Mouse (Mus musculus): ENCODE results near the gene Mfsd7a. TPM values are rescaled to one million over a fixed set of nuclear protein-coding genes. Genes with fewer than 3 reads are reported as not detected.

The Mfsd7a gene
- polyA plus RNA-seq, 1 experiment from 2014 or later: 0.15 TPM

GRCm38 (mm10) chr5:108452422-108452821 is 3.7 kb upstream of the Mfsd7a start:
- H3K4me1 ChIP-seq (ENCODE audit: control insufficient read depth in 2 of 2, insufficient read depth in 2 of 2, low read length in 2 of 2): peaks cover 11 to 15% of the 10 kb centered on the region in 2 experiments
- H3K9me3 ChIP-seq (ENCODE audit: control insufficient read depth, low read length): no peaks in the 10 kb centered on the region
- no peak overlapping the region for H3K9ac ChIP-seq (ENCODE audit: low read length)
- WGBS: 83% methylated on average over 1 of the region's 1 CpGs
- H3K4me3 ChIP-seq (ENCODE audit: control insufficient read depth in 1 of 2, insufficient read depth in 1 of 2, low read depth in 1 of 2, low read length in 2 of 2): no peak overlapping the region
- no peaks in the 10 kb centered on the region for H3K27me3 ChIP-seq (ENCODE audit: control insufficient read depth, insufficient read depth, low read length)
- H3K36me3 ChIP-seq (ENCODE audit: control insufficient read depth, insufficient read depth, low read length): no peaks in the 10 kb centered on the region
- no peak overlapping the region for H3K27ac ChIP-seq (replicated peaks in 1 of 2; ENCODE audit: control insufficient read depth in 1 of 2, insufficient read depth in 1 of 2, low read depth in 2 of 2, low read length in 2 of 2)
- ATAC-seq (ENCODE audit: insufficient number of reproducible peaks, insufficient read depth, low FRiP score, low read depth): no peak
- no peak overlapping the region for H3K4me2 ChIP-seq (ENCODE audit: low read length)

GRCm38 (mm10) chr5:108451611-108452010 is 2.9 kb upstream of the Mfsd7a start:
- no peak overlapping the region for H3K4me3 ChIP-seq (ENCODE audit: control insufficient read depth in 1 of 2, insufficient read depth in 1 of 2, low read depth in 1 of 2, low read length in 2 of 2)
- H3K36me3 ChIP-seq (ENCODE audit: control insufficient read depth, insufficient read depth, low read length): no peaks in the 10 kb centered on the region
- H3K4me1 ChIP-seq (ENCODE audit: control insufficient read depth in 2 of 2, insufficient read depth in 2 of 2, low read length in 2 of 2): peaks cover 11 to 15% of the 10 kb centered on the region in 2 experiments
- 61% methylated on average over 1 of the region's 1 CpGs for WGBS
- H3K9me3 ChIP-seq (ENCODE audit: control insufficient read depth, low read length): no peaks in the 10 kb centered on the region
- H3K27ac ChIP-seq (replicated peaks in 1 of 2; ENCODE audit: control insufficient read depth in 1 of 2, insufficient read depth in 1 of 2, low read depth in 2 of 2, low read length in 2 of 2): no peak overlapping the region
- ATAC-seq (ENCODE audit: insufficient number of reproducible peaks, insufficient read depth, low FRiP score, low read depth): no peak
- no peak overlapping the region for H3K9ac ChIP-seq (ENCODE audit: low read length)
- H3K4me2 ChIP-seq (ENCODE audit: low read length): no peak overlapping the region
- H3K27me3 ChIP-seq (ENCODE audit: control insufficient read depth, insufficient read depth, low read length): no peaks in the 10 kb centered on the region

- H3K4me2 ChIP-seq (ENCODE audit: low read length): no peak overlapping the region
- H3K36me3 ChIP-seq (ENCODE audit: control insufficient read depth, insufficient read depth, low read length): no peaks in the 10 kb centered on the region
- no peaks in the 10 kb centered on the region for H3K9me3 ChIP-seq (ENCODE audit: control insufficient read depth, low read length)
- ATAC-seq (ENCODE audit: insufficient number of reproducible peaks, insufficient read depth, low FRiP score, low read depth): no peak
- WGBS: 77% methylated on average over 8 of the region's 8 CpGs
- H3K4me3 ChIP-seq (ENCODE audit: control insufficient read depth in 1 of 2, insufficient read depth in 1 of 2, low read depth in 1 of 2, low read length in 2 of 2): no peak overlapping the region
- no peaks in the 10 kb centered on the region for H3K27me3 ChIP-seq (ENCODE audit: control insufficient read depth, insufficient read depth, low read length)
- H3K4me1 ChIP-seq (ENCODE audit: control insufficient read depth in 2 of 2, insufficient read depth in 2 of 2, low read length in 2 of 2): peaks cover 11 to 15% of the 10 kb centered on the region in 2 experiments
- no peak overlapping the region for H3K27ac ChIP-seq (replicated peaks in 1 of 2; ENCODE audit: control insufficient read depth in 1 of 2, insufficient read depth in 1 of 2, low read depth in 2 of 2, low read length in 2 of 2)
- H3K9ac ChIP-seq (ENCODE audit: low read length): no peak overlapping the region
These were observed 2.3 kb upstream of the Mfsd7a start for GRCm38 (mm10) chr5:108450837-108451540.

- H3K9me3 ChIP-seq (ENCODE audit: control insufficient read depth, low read length): no peaks in the 10 kb centered on the region
- no peaks in the 10 kb centered on the region for H3K27me3 ChIP-seq (ENCODE audit: control insufficient read depth, insufficient read depth, low read length)
- H3K27ac ChIP-seq (replicated peaks in 1 of 2; ENCODE audit: control insufficient read depth in 1 of 2, insufficient read depth in 1 of 2, low read depth in 2 of 2, low read length in 2 of 2): no peak overlapping the region
- 84% methylated on average over 7 of the region's 7 CpGs for WGBS
- no peak overlapping the region for H3K4me3 ChIP-seq (ENCODE audit: control insufficient read depth in 1 of 2, insufficient read depth in 1 of 2, low read depth in 1 of 2, low read length in 2 of 2)
- H3K4me1 ChIP-seq (ENCODE audit: control insufficient read depth in 2 of 2, insufficient read depth in 2 of 2, low read length in 2 of 2): peaks cover 11 to 15% of the 10 kb centered on the region in 2 experiments
- no peak overlapping the region for H3K9ac ChIP-seq (ENCODE audit: low read length)
- H3K4me2 ChIP-seq (ENCODE audit: low read length): 0 out of 2 replicates have a peak overlapping the region, but pooled peaks have one; percentile 74
- no peak for ATAC-seq (ENCODE audit: insufficient number of reproducible peaks, insufficient read depth, low FRiP score, low read depth)
- no peaks in the 10 kb centered on the region for H3K36me3 ChIP-seq (ENCODE audit: control insufficient read depth, insufficient read depth, low read length)
These were observed 834 bp downstream of the Mfsd7a start for GRCm38 (mm10) chr5:108447857-108448256.

- ATAC-seq (ENCODE audit: insufficient number of reproducible peaks, insufficient read depth, low FRiP score, low read depth): no peak
- WGBS: 68% methylated on average over 3 of the region's 3 CpGs
- H3K4me3 ChIP-seq (ENCODE audit: control insufficient read depth in 1 of 2, insufficient read depth in 1 of 2, low read depth in 1 of 2, low read length in 2 of 2): no peak overlapping the region
These were observed 1.7 kb downstream of the Mfsd7a start for GRCm38 (mm10) chr5:108446973-108447372.

GRCm38 (mm10) chr5:108436101-108436500 is 12.6 kb downstream of the Mfsd7a start:
- Histone ChIP-seq H3K9ac (ENCODE audit: low read length) (no peak overlapping the region; the same call in 1 of the 2 replicates), H3K4me3 (ENCODE audit: control insufficient read depth in 1 of 2, insufficient read depth in 1 of 2, low read depth in 1 of 2, low read length in 2 of 2) (no peak overlapping the region), H3K27ac (replicated peaks in 1 of 2; ENCODE audit: control insufficient read depth in 1 of 2, insufficient read depth in 1 of 2, low read depth in 2 of 2, low read length in 2 of 2) (no peak overlapping the region), H3K36me3 (ENCODE audit: control insufficient read depth, insufficient read depth, low read length) (peaks cover 20% of the 10 kb centered on the region), H3K9me3 (ENCODE audit: control insufficient read depth, low read length) (no peaks in the 10 kb centered on the region), H3K4me1 (ENCODE audit: control insufficient read depth in 2 of 2, insufficient read depth in 2 of 2, low read length in 2 of 2) (peaks cover 4 to 6% of the 10 kb centered on the region in 2 experiments), H3K27me3 (ENCODE audit: control insufficient read depth, insufficient read depth, low read length) (no peaks in the 10 kb centered on the region), H3K4me2 (ENCODE audit: low read length) (no peak overlapping the region)
- ATAC-seq (ENCODE audit: insufficient number of reproducible peaks, insufficient read depth, low FRiP score, low read depth): no peak
- 61% methylated on average over 2 of the region's 2 CpGs for WGBS

More at GRCm38 (mm10) chr5:108446973-108447372, 1.7 kb downstream of the Mfsd7a start:
- Histone ChIP-seq H3K4me1 (ENCODE audit: control insufficient read depth in 2 of 2, insufficient read depth in 2 of 2, low read length in 2 of 2) (peaks cover 11 to 15% of the 10 kb centered on the region in 2 experiments), H3K27ac (replicated peaks in 1 of 2; ENCODE audit: control insufficient read depth in 1 of 2, insufficient read depth in 1 of 2, low read depth in 2 of 2, low read length in 2 of 2) (no peak overlapping the region), H3K4me2 (ENCODE audit: low read length) (no peak overlapping the region), H3K9ac (ENCODE audit: low read length) (no peak overlapping the region), H3K27me3 (ENCODE audit: control insufficient read depth, insufficient read depth, low read length) (no peaks in the 10 kb centered on the region), H3K9me3 (ENCODE audit: control insufficient read depth, low read length) (no peaks in the 10 kb centered on the region), H3K36me3 (ENCODE audit: control insufficient read depth, insufficient read depth, low read length) (no peaks in the 10 kb centered on the region)

GRCm38 (mm10) chr5:108433804-108434587 is 14.7 kb downstream of the Mfsd7a start, which contains the start of gene Atp5k:
TSS of gene Atp5k (minus strand) at chr5:108434448.
- WGBS: under 1% methylated on average over 42 of the region's 42 CpGs
- Histone ChIP-seq H3K27me3 (ENCODE audit: control insufficient read depth, insufficient read depth, low read length) (no peaks in the 10 kb centered on the region), H3K9ac (ENCODE audit: low read length) (peak within 1 kb of the TSS; percentile 97), H3K4me2 (ENCODE audit: low read length) (peak within 1 kb of the TSS; percentile 89), H3K36me3 (ENCODE audit: control insufficient read depth, insufficient read depth, low read length) (peaks cover 40% of the 10 kb centered on the region), H3K9me3 (ENCODE audit: control insufficient read depth, low read length) (no peaks in the 10 kb centered on the region), H3K4me3 (ENCODE audit: control insufficient read depth in 1 of 2, insufficient read depth in 1 of 2, low read depth in 1 of 2, low read length in 2 of 2) (peak within 1 kb of the TSS; percentile 59 to 96), H3K4me1 (ENCODE audit: control insufficient read depth in 2 of 2, insufficient read depth in 2 of 2, low read length in 2 of 2) (peaks cover 4 to 6% of the 10 kb centered on the region in 2 experiments), H3K27ac (replicated peaks in 1 of 2; ENCODE audit: control insufficient read depth in 1 of 2, insufficient read depth in 1 of 2, low read depth in 2 of 2, low read length in 2 of 2) (peak within 1 kb of the TSS in 1 of 2 experiments; percentile 76; a peak in 2 of 4 replicates)
- peak; percentile 67 for ATAC-seq (ENCODE audit: insufficient number of reproducible peaks, insufficient read depth, low FRiP score, low read depth)
